Mouse (Mus musculus): ENCODE results near the gene 0610040J01Rik. TPM values are rescaled to one million over a fixed set of nuclear protein-coding genes. Genes with fewer than 3 reads are reported as not detected.

The 0610040J01Rik gene
- polyA plus RNA-seq, 1 experiment from 2014 or later: 3.9 TPM

DNA sequence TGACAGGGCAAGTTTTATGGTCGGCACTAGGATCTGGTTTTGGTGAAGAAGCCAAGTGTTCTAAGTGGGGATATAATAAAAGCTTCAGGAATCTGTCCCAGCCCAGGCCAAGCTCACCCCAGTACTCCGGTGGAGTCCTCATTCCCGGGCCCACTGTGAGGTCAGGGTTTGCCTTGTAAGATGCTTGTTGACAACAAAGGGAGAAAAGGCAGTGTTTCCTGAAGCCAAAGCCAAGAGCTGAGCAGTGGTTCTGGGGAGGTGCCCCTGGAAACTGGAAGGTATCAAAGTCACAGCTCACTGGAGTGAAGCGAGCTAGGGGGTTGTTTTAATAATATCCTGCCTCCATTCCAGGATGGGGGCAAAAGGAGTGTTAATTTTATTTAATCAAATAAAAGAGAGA is 6.8 kb downstream of the 0610040J01Rik start:
- H3K4me2 ChIP-seq: no peak overlapping the region
- H3K4me3 ChIP-seq (replicated peaks): no peak overlapping the region
- H3K9ac ChIP-seq (replicated peaks): no peak overlapping the region
- H3K4me1 ChIP-seq (replicated peaks): peaks cover 3% of the 10 kb centered on the region
- no peaks in the 10 kb centered on the region for H3K36me3 ChIP-seq
- no peaks in the 10 kb centered on the region for H3K9me3 ChIP-seq
- H3K27me3 ChIP-seq: no peaks in the 10 kb centered on the region
- 21% methylated on average over 4 of the region's 4 CpGs for WGBS
- H3K27ac ChIP-seq: no peak overlapping the region
- no peak for ATAC-seq (ENCODE audit: insufficient number of reproducible peaks, insufficient read depth, low FRiP score, low TSS enrichment, low read depth)

DNA sequence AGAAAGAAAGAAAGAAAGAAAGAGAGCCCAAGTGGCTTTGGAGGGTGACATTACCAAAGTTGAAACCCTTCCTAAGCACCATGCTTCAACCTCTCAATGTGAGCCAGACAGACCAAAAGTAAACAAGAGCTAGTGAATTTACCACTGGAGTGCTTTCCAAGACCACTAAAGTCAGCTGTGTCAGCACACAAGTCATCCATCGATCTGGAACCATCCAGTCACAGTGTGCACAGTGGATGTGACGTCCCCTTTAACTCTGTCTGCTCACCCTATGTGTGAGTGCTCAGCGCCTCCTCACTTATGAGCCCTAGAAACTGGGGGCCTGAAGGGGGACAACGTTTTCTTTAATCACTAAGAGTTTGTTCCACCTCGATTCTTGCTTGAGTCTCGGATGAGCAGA is 7.4 kb downstream of the 0610040J01Rik start:
- no peak for ATAC-seq (ENCODE audit: insufficient number of reproducible peaks, insufficient read depth, low FRiP score, low TSS enrichment, low read depth)
- Histone ChIP-seq H3K4me2 (no peak overlapping the region), H3K4me3 (replicated peaks) (no peak overlapping the region), H3K4me1 (replicated peaks) (peaks cover 7% of the 10 kb centered on the region), H3K9me3 (no peaks in the 10 kb centered on the region), H3K9ac (replicated peaks) (no peak overlapping the region), H3K27ac (no peak overlapping the region), H3K27me3 (no peaks in the 10 kb centered on the region), H3K36me3 (no peaks in the 10 kb centered on the region)
- 75% methylated on average over 6 of the region's 6 CpGs for WGBS

DNA sequence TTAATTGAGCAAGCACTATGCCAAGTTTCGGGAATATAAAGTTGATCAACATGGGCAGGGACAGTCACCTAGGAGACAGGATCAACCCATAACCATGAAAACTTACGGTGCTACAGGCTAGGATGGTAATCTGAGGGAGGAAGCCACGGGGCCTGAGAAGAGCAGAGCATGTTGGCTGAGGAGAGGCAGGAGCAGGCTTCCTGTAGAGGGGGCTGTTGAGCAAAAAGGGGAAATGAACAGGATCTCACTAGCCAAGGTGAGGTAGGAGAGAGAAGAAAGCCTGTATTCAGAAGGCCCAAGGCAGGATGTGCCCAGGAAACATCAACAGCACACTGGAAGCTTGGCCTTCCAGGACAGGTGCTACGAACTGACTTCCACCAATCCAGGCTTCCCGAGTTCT is 9.0 kb downstream of the 0610040J01Rik start:
- Histone ChIP-seq H3K9me3 (no peaks in the 10 kb centered on the region), H3K4me1 (replicated peaks) (peaks cover 12% of the 10 kb centered on the region), H3K36me3 (no peaks in the 10 kb centered on the region), H3K9ac (replicated peaks) (no peak overlapping the region), H3K4me3 (replicated peaks) (no peak overlapping the region), H3K27ac (no peak overlapping the region), H3K27me3 (no peaks in the 10 kb centered on the region), H3K4me2 (no peak overlapping the region)
- ATAC-seq (ENCODE audit: insufficient number of reproducible peaks, insufficient read depth, low FRiP score, low TSS enrichment, low read depth): no peak
- WGBS: 92% methylated on average over 5 of the region's 5 CpGs

DNA sequence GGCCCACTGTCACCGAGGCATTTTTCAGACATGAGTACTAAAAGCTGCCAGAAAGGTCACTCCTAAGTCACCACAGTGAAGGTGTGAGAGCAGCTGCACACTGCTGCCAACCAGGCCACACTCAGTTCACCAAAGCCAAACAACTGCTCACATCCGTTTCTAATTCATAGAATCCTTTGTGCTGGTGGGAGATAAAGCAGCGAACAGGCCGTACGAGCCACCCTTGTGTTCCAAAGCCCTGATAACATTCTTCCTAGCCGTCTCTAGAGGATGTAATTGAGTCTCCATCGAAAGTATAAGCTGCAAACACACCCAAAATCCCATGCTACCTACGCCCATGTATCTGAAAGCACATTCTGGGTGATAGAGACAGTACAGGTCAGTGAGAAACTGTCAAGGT is 9.7 kb downstream of the 0610040J01Rik start:
- Histone ChIP-seq H3K4me1 (replicated peaks) (peaks cover 14% of the 10 kb centered on the region), H3K36me3 (no peaks in the 10 kb centered on the region), H3K4me2 (no peak overlapping the region), H3K9me3 (no peaks in the 10 kb centered on the region), H3K9ac (replicated peaks) (no peak overlapping the region), H3K27ac (no peak overlapping the region), H3K4me3 (replicated peaks) (no peak overlapping the region), H3K27me3 (no peaks in the 10 kb centered on the region)
- WGBS: 43% methylated on average over 8 of the region's 8 CpGs
- ATAC-seq (ENCODE audit: insufficient number of reproducible peaks, insufficient read depth, low FRiP score, low TSS enrichment, low read depth): no peak

DNA sequence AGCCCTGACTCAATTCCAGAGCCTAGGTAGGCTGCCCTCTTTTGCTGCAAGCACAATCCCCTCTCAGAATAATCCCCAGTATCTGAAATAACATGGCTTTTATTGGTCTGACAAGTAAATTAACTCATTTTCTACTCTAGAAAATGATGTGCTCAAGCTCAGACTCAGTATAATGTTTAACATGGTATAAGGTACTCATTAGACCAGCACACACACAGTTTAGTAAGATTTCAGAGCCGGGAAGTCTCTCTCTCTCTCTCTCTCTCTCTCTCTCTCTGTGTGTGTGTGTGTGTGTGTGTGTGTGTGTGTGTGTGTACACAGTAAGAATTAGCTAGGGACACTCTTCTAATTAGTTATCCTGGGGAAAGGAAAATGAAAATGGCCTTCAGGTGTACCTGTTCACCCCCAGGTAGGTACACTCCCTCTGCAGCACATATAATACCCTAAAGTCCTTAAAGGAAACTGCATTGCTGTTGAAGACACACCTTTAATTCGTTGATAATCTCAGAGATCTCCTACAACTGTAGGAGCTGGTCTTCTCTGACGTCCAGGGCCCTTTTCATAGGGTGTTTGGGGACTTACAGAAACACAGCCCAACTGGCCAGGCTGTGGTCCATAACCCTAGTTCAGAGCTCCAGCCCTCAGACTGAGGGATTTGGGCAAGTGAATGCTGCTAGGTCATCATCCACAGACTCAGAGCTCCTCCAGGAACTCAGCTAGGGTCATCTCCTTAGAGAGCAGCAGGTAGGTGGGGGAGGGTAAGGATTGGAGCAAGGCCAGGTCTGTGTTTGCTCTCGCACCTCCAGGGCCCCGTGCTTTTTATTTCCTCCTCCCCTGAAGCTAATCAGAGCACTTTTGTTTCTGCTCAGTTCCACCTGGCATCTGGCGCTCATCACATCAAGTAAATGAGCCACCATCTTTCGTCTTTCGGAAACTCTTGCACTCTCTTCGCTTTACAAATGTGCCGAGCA is 11.5 kb downstream of the 0610040J01Rik start:
- H3K4me3 ChIP-seq (replicated peaks): no peak overlapping the region
- H3K4me1 ChIP-seq (replicated peaks): peaks cover 24% of the 10 kb centered on the region
- no peaks in the 10 kb centered on the region for H3K36me3 ChIP-seq
- no peak overlapping the region for H3K9ac ChIP-seq (replicated peaks)
- no peak overlapping the region for H3K4me2 ChIP-seq
- 58% methylated on average over 10 of the region's 10 CpGs for WGBS
- H3K27ac ChIP-seq: no peak overlapping the region
- no peaks in the 10 kb centered on the region for H3K9me3 ChIP-seq
- H3K27me3 ChIP-seq: no peaks in the 10 kb centered on the region
- ATAC-seq (ENCODE audit: insufficient number of reproducible peaks, insufficient read depth, low FRiP score, low TSS enrichment, low read depth): no peak

DNA sequence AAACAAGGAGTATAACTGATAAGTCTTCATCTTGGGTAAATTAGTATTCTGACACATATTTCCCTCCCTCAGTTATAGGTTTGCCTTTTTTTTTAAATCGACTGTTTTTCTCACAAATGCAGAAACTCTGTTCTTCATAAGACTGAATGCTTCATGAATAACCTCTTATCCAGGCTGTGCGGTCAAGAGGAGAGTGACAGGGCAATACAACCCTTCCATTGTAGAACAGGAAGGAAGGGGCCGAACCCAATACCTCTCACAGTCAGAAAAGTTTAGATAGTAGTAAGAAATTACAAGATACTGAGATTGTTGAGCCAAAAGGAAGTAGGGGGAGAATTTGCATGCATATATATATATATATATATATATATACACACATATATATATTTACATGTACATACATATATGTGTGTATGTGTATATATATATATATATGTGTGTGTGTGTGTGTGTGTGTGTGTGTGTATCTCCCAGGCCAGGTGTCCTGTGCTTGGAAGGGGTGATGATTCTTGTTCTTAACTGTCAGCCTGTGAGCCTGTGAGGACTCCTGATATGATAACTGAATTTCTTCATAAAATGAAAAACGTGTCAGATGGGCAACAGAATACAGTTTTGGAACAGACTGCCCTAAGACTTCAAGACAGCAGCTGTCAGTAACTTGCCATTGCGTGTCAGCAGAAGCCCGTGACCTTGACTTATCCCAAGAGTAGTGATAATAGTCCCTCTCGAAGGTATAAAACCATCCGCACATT is 12.6 kb downstream of the 0610040J01Rik start:
- H3K27me3 ChIP-seq: no peaks in the 10 kb centered on the region
- H3K27ac ChIP-seq: no peak overlapping the region
- H3K4me2 ChIP-seq: no peak overlapping the region
- peaks cover 24% of the 10 kb centered on the region for H3K4me1 ChIP-seq (replicated peaks)
- H3K9ac ChIP-seq (replicated peaks): no peak overlapping the region
- 90% methylated on average over 8 of the region's 8 CpGs for WGBS
- H3K36me3 ChIP-seq: no peaks in the 10 kb centered on the region
- ATAC-seq (ENCODE audit: insufficient number of reproducible peaks, insufficient read depth, low FRiP score, low TSS enrichment, low read depth): no peak
- H3K9me3 ChIP-seq: no peaks in the 10 kb centered on the region
- H3K4me3 ChIP-seq (replicated peaks): no peak overlapping the region

DNA sequence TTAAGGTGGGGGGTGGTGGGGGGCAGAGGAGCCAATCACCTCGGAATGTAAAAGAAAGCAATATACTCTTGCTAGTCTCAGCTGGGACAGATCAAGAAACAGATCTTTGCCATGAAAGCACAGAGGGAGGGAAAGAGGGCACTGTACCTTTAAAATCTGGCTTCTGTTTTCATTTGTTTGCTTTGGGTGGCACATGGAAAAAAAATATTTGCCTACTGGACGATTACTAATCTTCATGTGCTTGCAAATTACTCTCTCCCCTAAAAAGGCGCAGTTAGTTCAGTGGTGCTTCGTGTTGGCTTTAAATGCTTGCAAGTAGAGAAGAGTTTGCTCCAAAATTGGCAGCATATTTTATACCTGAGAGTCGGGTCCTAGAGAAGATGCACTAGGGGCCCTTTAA is 13.7 kb downstream of the 0610040J01Rik start:
- H3K4me1 ChIP-seq (replicated peaks): peaks cover 24% of the 10 kb centered on the region
- no peak overlapping the region for H3K9ac ChIP-seq (replicated peaks)
- no peak overlapping the region for H3K4me3 ChIP-seq (replicated peaks)
- no peaks in the 10 kb centered on the region for H3K9me3 ChIP-seq
- H3K27me3 ChIP-seq: no peaks in the 10 kb centered on the region
- no peak overlapping the region for H3K4me2 ChIP-seq
- 63% methylated on average over 5 of the region's 5 CpGs for WGBS
- ATAC-seq (ENCODE audit: insufficient number of reproducible peaks, insufficient read depth, low FRiP score, low TSS enrichment, low read depth): no peak
- H3K36me3 ChIP-seq: no peaks in the 10 kb centered on the region
- no peak overlapping the region for H3K27ac ChIP-seq

DNA sequence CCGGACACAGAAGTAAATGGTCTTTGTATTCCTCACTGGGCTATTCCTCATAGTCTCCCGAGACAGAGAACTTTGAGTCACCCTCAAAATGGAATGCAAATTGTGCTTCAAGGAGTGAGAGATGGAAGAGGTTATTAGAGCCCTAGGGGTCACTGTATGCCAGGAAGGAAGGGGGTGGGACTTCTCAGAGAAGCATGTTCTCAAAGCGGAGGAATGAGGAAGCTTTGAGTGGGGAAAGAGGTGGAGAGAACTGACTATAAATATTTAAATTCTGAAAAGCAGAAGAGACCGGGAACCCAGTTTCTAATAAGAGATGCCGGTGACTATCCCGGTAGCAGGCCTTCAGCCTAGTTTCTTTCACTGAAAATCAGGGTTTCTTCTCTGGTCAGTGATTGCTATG is 14.8 kb downstream of the 0610040J01Rik start:
- Histone ChIP-seq H3K9ac (replicated peaks) (no peak overlapping the region), H3K9me3 (no peaks in the 10 kb centered on the region), H3K27ac (no peak overlapping the region), H3K27me3 (no peaks in the 10 kb centered on the region), H3K36me3 (no peaks in the 10 kb centered on the region), H3K4me1 (replicated peaks) (peaks cover 24% of the 10 kb centered on the region), H3K4me2 (no peak overlapping the region), H3K4me3 (replicated peaks) (no peak overlapping the region)
- 80% methylated on average over 6 of the region's 6 CpGs for WGBS
- ATAC-seq (ENCODE audit: insufficient number of reproducible peaks, insufficient read depth, low FRiP score, low TSS enrichment, low read depth): no peak

DNA sequence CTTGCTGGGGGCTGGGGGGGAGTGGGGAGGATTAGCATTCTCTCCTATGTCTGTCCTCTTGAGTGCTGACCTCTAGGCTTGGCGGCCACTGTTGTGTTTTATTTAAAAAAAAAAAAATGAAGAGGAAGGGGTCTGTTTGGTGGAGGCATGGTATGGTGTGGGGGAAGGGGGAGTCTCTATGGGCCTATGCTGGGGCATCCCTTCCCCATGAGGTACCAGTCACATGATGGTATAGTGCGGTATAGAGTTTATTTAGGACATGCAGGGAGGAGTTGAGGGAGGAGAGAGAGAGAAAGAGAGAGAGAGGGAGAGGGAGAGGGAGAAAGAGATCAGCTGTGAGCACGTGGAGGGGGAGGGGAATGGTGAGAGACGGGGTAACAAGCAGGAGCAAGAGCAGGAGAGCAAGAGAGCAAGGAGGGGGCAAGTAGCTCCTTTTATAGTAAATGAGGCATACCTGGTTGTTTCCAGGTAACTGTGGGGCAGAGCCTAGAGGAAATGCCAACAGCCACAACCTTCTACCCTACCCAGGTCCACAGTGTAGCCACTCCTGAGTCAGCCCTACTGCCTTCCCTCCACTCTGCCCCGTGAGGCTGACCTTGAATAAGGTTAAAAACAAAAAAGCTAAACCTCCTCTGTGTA is 15.4 kb downstream of the 0610040J01Rik start:
- ATAC-seq (ENCODE audit: insufficient number of reproducible peaks, insufficient read depth, low FRiP score, low TSS enrichment, low read depth): no peak
- 62% methylated on average over 5 of the region's 5 CpGs for WGBS

DNA sequence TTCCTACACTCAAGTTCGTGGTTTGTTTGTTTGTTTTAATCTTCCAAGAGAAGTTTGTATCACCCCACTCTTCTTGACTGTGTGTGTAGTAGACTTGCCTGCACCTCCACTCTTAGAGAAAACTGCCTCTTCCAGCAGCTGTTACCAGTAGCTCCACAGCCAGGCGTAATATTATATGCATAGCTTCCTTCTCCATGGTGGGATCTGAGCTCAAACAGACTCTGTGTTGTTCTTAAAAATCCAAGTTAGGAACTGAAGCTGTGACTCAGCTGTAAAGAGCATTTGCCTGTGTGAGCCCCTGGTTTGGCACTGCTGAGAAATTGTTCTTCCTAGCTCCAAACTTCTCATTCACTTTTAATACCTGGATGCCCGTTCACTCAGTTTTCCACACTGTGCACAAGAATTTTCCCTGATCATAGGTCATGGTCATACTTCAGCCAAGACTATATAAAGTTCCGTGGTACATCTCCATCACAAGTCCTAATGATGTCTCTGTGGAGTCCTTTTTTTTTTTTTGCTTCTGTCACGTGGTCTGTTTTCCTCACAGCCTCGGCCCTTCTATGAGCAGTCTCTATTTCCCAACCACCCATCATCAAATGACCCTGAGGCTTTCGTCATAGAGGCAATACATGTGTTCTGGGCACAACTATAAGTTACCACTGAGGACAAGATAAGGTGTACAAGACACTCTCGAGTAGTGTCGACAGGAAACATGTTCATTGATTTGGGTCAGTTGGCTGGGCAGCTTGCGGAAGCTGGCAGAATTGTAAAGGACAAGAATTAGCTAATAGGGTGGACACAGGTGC is 16.4 kb downstream of the 0610040J01Rik start:
- H3K36me3 ChIP-seq: no peaks in the 10 kb centered on the region
- no peaks in the 10 kb centered on the region for H3K27me3 ChIP-seq
- no peaks in the 10 kb centered on the region for H3K9me3 ChIP-seq
- no peak overlapping the region for H3K4me3 ChIP-seq (replicated peaks)
- no peak for ATAC-seq (ENCODE audit: insufficient number of reproducible peaks, insufficient read depth, low FRiP score, low TSS enrichment, low read depth)
- H3K27ac ChIP-seq: no peak overlapping the region
- peaks cover 24% of the 10 kb centered on the region for H3K4me1 ChIP-seq (replicated peaks)
- no peak overlapping the region for H3K9ac ChIP-seq (replicated peaks)
- no peak overlapping the region for H3K4me2 ChIP-seq
- WGBS: 77% methylated on average over 10 of the region's 10 CpGs

More for the DNA sequence above, 15.4 kb downstream of the 0610040J01Rik start:
- H3K4me3 ChIP-seq (replicated peaks): no peak overlapping the region
- no peak overlapping the region for H3K27ac ChIP-seq
- no peaks in the 10 kb centered on the region for H3K36me3 ChIP-seq
- H3K9ac ChIP-seq (replicated peaks): no peak overlapping the region
- H3K9me3 ChIP-seq: no peaks in the 10 kb centered on the region
- H3K4me2 ChIP-seq: no peak overlapping the region
- H3K4me1 ChIP-seq (replicated peaks): peaks cover 24% of the 10 kb centered on the region
- no peaks in the 10 kb centered on the region for H3K27me3 ChIP-seq
